Mouse (Mus musculus): Measurements from ENCODE around the gene Nfam1. TPM values are rescaled to one million over a fixed set of nuclear protein-coding genes. Genes with fewer than 3 reads are reported as not detected.

Gene Nfam1
- polyA plus RNA-seq, 1 experiment from 2014 or later, result 3.0 TPM

DNA sequence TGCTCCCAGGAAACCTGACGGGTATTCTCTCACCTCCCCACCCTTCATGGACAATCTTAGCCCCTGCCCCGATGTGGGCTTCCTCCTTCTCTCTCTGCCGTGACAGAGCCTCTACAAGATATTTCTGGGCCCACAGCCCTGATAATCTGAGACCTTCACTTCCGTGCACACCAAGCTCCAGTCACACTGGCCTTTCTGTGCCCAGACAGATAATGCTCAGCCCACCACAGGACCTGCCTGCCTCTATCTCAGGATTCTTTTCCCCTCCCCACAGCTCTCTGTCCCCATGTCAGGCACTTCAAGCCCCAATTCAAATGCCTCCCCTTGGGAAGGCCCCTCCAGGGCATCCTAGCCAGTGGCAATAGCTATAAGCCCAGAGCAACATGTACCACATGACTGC lies 76.4 kb downstream of the Nfam1 start:
- WGBS, result 59% methylated on average over 4 of the region's 4 CpGs
- H3K27me3 ChIP-seq, result peaks cover 76% of the 10 kb centered on the region
- peaks cover 79% of the 10 kb centered on the region for H3K4me1 ChIP-seq (replicated peaks)
- H3K27ac ChIP-seq, result no peak overlapping the region
- H3K4me2 ChIP-seq, result no peak overlapping the region
- 0 out of 2 replicates have a peak overlapping the region, but pooled peaks have one; percentile 27 for H3K9ac ChIP-seq (replicated peaks)
- peaks cover 14% of the 10 kb centered on the region for H3K36me3 ChIP-seq
- H3K9me3 ChIP-seq, result no peaks in the 10 kb centered on the region
- no peak for ATAC-seq (ENCODE audit: insufficient number of reproducible peaks, insufficient read depth, low FRiP score, low TSS enrichment, low read depth)
- H3K4me3 ChIP-seq (replicated peaks), result no peak overlapping the region

DNA sequence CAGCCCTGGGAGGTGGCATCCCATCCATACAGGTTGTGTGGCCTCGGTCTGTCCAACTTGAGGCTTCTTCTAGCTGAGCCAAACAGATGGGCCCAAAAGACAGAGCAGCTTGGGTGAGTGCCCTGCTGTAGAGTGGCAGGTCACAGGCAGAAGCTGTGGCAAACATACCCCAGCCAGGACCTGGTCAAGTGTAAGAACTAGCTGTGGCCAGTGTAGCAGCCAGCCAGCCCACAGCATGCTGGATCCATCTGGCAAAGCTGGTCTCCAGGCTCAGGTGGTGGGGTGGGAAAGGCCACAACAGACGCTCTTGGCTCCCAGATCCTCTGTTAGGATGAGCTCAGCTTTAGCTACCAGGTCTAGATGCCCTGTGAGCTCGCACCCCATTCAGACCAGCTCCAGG lies 76.8 kb downstream of the Nfam1 start:
- Histone ChIP-seq H3K9me3 (no peaks in the 10 kb centered on the region), H3K27me3 (peaks cover 76% of the 10 kb centered on the region), H3K4me2 (no peak overlapping the region), H3K4me1 (replicated peaks) (peaks cover 77% of the 10 kb centered on the region), H3K27ac (no peak overlapping the region), H3K9ac (replicated peaks) (no peak overlapping the region), H3K4me3 (replicated peaks) (no peak overlapping the region), H3K36me3 (peaks cover 14% of the 10 kb centered on the region)
- no peak for ATAC-seq (ENCODE audit: insufficient number of reproducible peaks, insufficient read depth, low FRiP score, low TSS enrichment, low read depth)
- 75% methylated on average over 3 of the region's 3 CpGs for WGBS

DNA sequence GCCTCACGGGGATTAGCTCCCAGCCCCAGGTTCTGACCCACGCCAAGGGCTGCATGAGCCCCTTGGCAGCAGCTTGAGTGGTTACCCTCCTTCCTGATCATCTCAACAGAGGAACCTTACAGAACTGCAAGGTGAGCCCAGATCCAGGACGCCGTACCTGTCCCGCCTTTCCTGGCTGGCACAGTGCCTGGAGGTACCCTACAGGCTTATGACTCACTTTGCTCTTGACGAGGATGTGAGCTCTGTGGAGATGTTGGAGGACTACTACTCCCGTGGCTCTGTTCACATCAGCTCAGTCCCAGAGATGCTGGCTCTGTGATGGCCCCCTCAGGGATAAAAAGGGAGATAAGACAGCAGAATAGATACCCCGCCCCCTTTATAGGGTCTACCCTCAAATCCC lies 77.8 kb downstream of the Nfam1 start:
- 88% methylated on average over 8 of the region's 8 CpGs for WGBS
- no peak for ATAC-seq (ENCODE audit: insufficient number of reproducible peaks, insufficient read depth, low FRiP score, low TSS enrichment, low read depth)
- Histone ChIP-seq H3K36me3 (peaks cover 17% of the 10 kb centered on the region), H3K9ac (replicated peaks) (no peak overlapping the region), H3K4me1 (replicated peaks) (peaks cover 77% of the 10 kb centered on the region), H3K27me3 (peaks cover 73% of the 10 kb centered on the region), H3K9me3 (no peaks in the 10 kb centered on the region), H3K4me2 (no peak overlapping the region), H3K4me3 (replicated peaks) (no peak overlapping the region), H3K27ac (no peak overlapping the region)

DNA sequence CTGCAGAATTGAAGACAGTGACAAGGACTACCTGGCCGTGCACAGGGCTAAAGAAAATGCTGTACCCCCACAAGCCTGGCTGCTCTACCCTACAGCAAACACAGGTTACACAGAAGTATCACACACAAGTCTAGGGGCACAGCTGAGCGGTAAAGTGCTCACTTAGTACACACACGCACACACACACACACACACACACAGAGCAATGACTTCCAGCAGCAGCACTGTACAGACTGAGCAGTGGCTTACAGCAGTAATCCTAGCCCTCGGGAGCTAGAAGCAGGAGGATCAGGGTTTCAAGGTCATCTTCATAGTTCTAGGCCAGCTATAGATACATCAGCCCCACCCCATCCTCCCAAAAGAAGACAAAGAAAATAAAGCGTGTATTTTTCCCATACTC lies 79.1 kb downstream of the Nfam1 start:
- Histone ChIP-seq H3K4me3 (replicated peaks) (no peak overlapping the region), H3K9me3 (no peaks in the 10 kb centered on the region), H3K27ac (no peak overlapping the region), H3K4me2 (no peak overlapping the region), H3K36me3 (peaks cover 17% of the 10 kb centered on the region), H3K27me3 (peaks cover 78% of the 10 kb centered on the region), H3K9ac (replicated peaks) (no peak overlapping the region), H3K4me1 (replicated peaks) (peaks cover 68% of the 10 kb centered on the region)
- no peak for ATAC-seq (ENCODE audit: insufficient number of reproducible peaks, insufficient read depth, low FRiP score, low TSS enrichment, low read depth)
- WGBS, result 68% methylated on average over 5 of the region's 5 CpGs

DNA sequence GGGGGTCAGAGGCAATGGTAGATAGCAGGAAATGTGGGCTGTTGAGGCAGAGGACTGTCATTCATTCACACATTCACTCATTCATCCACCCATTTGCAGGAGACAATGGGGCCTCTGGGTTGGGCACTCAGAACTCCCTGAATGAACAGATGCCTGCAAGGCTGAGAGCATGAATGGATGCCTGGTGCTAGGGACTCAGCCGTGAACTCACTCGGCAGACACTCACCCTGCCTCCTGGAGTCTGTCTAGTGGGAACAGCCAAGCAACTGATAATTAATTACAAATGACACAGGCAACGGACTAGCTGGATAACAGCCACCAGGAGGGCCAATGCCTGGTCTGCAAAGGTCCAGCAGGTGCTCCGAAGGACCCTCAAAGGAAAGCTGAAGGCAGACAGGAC lies 80.0 kb downstream of the Nfam1 start:
- Histone ChIP-seq H3K36me3 (peaks cover 17% of the 10 kb centered on the region), H3K27me3 (peaks cover 81% of the 10 kb centered on the region), H3K9me3 (no peaks in the 10 kb centered on the region), H3K9ac (replicated peaks) (no peak overlapping the region), H3K4me3 (replicated peaks) (no peak overlapping the region), H3K4me2 (no peak overlapping the region), H3K27ac (no peak overlapping the region), H3K4me1 (replicated peaks) (peaks cover 58% of the 10 kb centered on the region)
- no peak for ATAC-seq (ENCODE audit: insufficient number of reproducible peaks, insufficient read depth, low FRiP score, low TSS enrichment, low read depth)
- 25% methylated on average over 4 of the region's 4 CpGs for WGBS

DNA sequence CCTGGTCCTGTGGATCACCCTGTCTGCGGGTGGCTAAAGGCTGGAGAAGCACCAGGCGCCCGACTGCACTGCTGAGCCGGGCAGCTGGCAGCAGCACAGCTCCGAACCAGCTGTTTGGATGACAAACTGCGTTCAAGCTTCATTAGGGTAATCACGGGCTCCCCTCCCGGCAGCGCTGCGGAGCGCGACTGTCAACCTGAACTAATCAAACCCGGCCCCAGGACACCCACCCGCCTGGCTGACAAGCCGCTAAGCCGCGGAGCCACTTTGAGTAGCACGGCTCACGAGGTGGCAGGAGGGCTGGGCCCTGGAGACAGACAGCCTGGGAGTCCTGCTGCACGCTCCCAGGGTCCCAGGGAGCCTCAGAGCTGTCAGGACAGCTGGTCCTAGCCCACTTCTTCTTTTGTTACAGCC lies 80.8 kb downstream of the Nfam1 start:
- Histone ChIP-seq H3K4me1 (replicated peaks) (peaks cover 50% of the 10 kb centered on the region), H3K4me2 (no peak overlapping the region; the same call in 1 of the 2 replicates), H3K27me3 (peaks cover 85% of the 10 kb centered on the region), H3K36me3 (peaks cover 17% of the 10 kb centered on the region), H3K9ac (replicated peaks) (no peak overlapping the region; the same call in 1 of the 2 replicates), H3K27ac (no peak overlapping the region), H3K9me3 (no peaks in the 10 kb centered on the region), H3K4me3 (replicated peaks) (no peak overlapping the region)
- no peak for ATAC-seq (ENCODE audit: insufficient number of reproducible peaks, insufficient read depth, low FRiP score, low TSS enrichment, low read depth)
- 3% methylated on average over 20 of the region's 20 CpGs for WGBS

DNA sequence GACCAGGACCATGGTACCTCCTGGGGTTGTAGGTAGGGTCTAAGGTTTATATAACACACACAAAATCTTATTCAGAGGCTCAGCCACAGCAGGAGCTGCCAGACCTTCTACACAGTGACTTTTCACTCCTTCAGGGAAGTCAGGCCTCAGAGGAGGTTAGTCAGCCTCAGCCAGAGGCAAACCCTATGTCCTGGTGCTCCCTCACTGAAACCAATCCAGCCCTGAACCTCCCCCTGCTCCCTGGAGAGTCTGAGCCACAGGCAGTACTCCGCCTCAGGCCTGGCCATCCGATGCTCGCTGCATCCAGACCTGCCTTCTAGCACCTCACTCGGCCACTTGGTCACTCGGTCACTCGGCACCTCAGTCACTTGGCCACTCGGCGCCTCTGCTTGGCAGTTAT lies 82.9 kb downstream of the Nfam1 start:
- Histone ChIP-seq H3K27me3 (peaks cover 83% of the 10 kb centered on the region), H3K4me2 (no peak overlapping the region), H3K9me3 (no peaks in the 10 kb centered on the region), H3K4me3 (replicated peaks) (no peak overlapping the region), H3K4me1 (replicated peaks) (peaks cover 47% of the 10 kb centered on the region), H3K9ac (replicated peaks) (no peak overlapping the region; the same call in 1 of the 2 replicates), H3K27ac (no peak overlapping the region), H3K36me3 (peaks cover 20% of the 10 kb centered on the region)
- WGBS, result 19% methylated on average over 8 of the region's 8 CpGs
- no peak for ATAC-seq (ENCODE audit: insufficient number of reproducible peaks, insufficient read depth, low FRiP score, low TSS enrichment, low read depth)

DNA sequence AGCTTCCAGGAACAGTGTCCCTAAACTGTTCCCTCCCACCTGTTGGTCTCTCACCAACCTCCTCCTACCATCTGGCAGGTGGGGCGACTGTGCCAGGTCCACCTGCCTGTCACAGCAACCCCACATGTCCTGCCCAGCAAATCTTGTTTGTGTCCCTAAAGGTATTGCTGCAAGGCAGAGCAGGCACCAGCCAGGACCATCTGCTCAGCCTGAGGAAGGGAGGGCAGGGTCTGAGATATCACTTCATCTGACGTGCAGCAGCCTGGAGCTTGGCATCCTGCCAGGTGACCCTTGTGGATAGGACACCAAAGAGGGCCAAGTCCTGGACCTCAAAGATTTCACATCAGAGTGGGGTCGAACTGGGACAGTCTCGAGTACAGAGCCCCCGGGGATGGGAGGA lies 85.7 kb downstream of the Nfam1 start:
- Histone ChIP-seq H3K4me3 (replicated peaks) (no peak overlapping the region), H3K27me3 (peaks cover 64% of the 10 kb centered on the region), H3K4me2 (no peak overlapping the region), H3K9ac (replicated peaks) (no peak overlapping the region), H3K4me1 (replicated peaks) (peaks cover 41% of the 10 kb centered on the region), H3K27ac (no peak overlapping the region), H3K9me3 (no peaks in the 10 kb centered on the region), H3K36me3 (peaks cover 8% of the 10 kb centered on the region; the same call in 1 of the 2 replicates)
- ATAC-seq (ENCODE audit: insufficient number of reproducible peaks, insufficient read depth, low FRiP score, low TSS enrichment, low read depth), result no peak
- 79% methylated on average over 5 of the region's 5 CpGs for WGBS

DNA sequence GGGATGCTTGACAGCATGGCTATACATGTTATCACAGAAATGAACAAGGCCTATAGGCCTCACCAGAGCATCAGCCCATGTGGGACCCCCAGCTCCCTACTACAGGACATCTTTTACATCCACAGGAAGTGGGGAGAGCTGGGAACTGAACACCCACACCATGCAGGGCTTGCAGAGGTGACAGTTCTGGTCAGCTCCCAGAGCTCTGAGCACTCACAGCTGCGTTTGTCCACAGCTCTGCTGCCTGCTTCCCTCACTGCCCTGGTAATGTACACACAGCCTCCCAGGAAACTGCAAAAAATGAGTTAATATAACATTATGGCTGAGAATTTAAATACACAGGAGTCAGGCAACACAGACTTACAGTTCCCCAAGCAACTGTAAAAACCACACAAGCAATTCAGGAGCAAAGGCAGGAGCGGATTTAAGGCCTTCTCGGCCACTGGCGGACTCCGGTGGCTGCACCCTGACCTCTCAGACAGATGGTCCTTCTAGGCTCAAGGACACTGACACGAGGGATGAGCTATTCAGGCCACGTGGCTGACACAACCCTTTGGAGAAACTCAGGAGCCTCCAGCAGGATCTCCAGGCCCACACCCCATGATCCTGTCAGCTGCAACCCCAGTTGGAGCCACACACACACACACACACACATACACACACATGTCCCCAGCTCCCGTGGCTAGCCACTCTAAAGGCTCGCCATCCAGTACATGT lies 88.5 kb downstream of the Nfam1 start:
- WGBS, result 81% methylated on average over 9 of the region's 9 CpGs
- no peak for ATAC-seq (ENCODE audit: insufficient number of reproducible peaks, insufficient read depth, low FRiP score, low TSS enrichment, low read depth)
- H3K4me1 ChIP-seq (replicated peaks), result peaks cover 47% of the 10 kb centered on the region
- H3K4me2 ChIP-seq, result no peak overlapping the region
- H3K9ac ChIP-seq (replicated peaks), result no peak overlapping the region
- H3K4me3 ChIP-seq (replicated peaks), result no peak overlapping the region
- peaks cover 55% of the 10 kb centered on the region for H3K27me3 ChIP-seq
- H3K36me3 ChIP-seq, result peaks cover 6% of the 10 kb centered on the region; the same call in 1 of the 2 replicates
- H3K27ac ChIP-seq, result no peak overlapping the region
- no peaks in the 10 kb centered on the region for H3K9me3 ChIP-seq

Small RNA genes lying within 50 kb of the gene (microRNA-seq; reads per million reads assigned to microRNA genes)
- 30.2 reads per million, percentile 36 among the genes with 10 or more reads in this experiment for gene Mir3080

Other genes with a start within 250 kb of the Nfam1 start
- not detected in 2 replicates for gene Cyp2d26, start 239.0 kb downstream of the Nfam1 start, polyA plus RNA-seq (2016; fragmentation: Nextera tagmentation; extraction: Ambion mirVana)
- 12.1 and 13.6 TPM in 2 replicates for gene Tcf20, start 45.4 kb downstream of the Nfam1 start, polyA plus RNA-seq (2016; fragmentation: Nextera tagmentation; extraction: Ambion mirVana)
- 56.3 and 61.3 TPM in 2 replicates for gene Serhl, start 56.2 kb upstream of the Nfam1 start, polyA plus RNA-seq (2016; fragmentation: Nextera tagmentation; extraction: Ambion mirVana)
- 50.4 and 57.7 TPM in 2 replicates for gene Rrp7a, start 89.5 kb upstream of the Nfam1 start, polyA plus RNA-seq (2016; fragmentation: Nextera tagmentation; extraction: Ambion mirVana)
- gene Poldip3, start 116.1 kb upstream of the Nfam1 start, polyA plus RNA-seq (2016; fragmentation: Nextera tagmentation; extraction: Ambion mirVana), result 173 and 176 TPM in 2 replicates
- gene Cyb5r3, start 139.3 kb upstream of the Nfam1 start, polyA plus RNA-seq (2016; fragmentation: Nextera tagmentation; extraction: Ambion mirVana), result 85.8 and 113 TPM in 2 replicates
- gene A4galt, start 218.5 kb upstream of the Nfam1 start, polyA plus RNA-seq (2016; fragmentation: Nextera tagmentation; extraction: Ambion mirVana), result 0.16 TPM in 1 of 2 replicates, not detected in the other